Mouse (Mus musculus) heart, embryonic 14.5 days (tissue): Measurements from ENCODE around the gene Tecr. TPM values are rescaled to one million over a fixed set of nuclear protein-coding genes. Genes with fewer than 3 reads are reported as not detected.
"Not testable (repeated sequence)": the region's sequence is repeated elsewhere in the genome, so short reads cannot be mapped to it uniquely, and the experiment has no call there.

Source experiments
- ATAC-seq: fragments of 200-750 bp; cut with Nextera tagmentation; 2 replicates; pipeline ENCODE4 v1.8.0; 2017; ENCODE audit warnings: low read depth, moderate TSS enrichment; ENCODE audit not compliant: insufficient number of reproducible peaks, insufficient read depth, low FRiP score
- H3K27ac ChIP-seq, 2 experiments: fragments of 200-500 bp in 1 of 2; fragments of 300-500 bp in 1 of 2; sonication (generic) in 1 of 2; replicated peaks in 1 of 2; 2 replicates each; pipeline ENCODE4 v1.5.1; 2012 to 2014; ENCODE audit warnings: low read depth in 2 of 2, low read length in 2 of 2, control low read depth in 1 of 2, mild to moderate bottlenecking in 1 of 2, mixed read lengths in 1 of 2; ENCODE audit not compliant: control insufficient read depth in 1 of 2, insufficient read depth in 1 of 2
- H3K27me3 ChIP-seq: fragments of 300-500 bp; sonication (generic); 2 replicates; pipeline ENCODE4 v1.6.1; 2014; ENCODE audit warnings: mild to moderate bottlenecking, low read length, control low read depth; ENCODE audit not compliant: control insufficient read depth, insufficient read depth
- H3K36me3 ChIP-seq: fragments of 300-500 bp; sonication (generic); 2 replicates; pipeline ENCODE4 v1.6.1; 2014; ENCODE audit warnings: mild to moderate bottlenecking, control low read depth, low read length, mixed read lengths; ENCODE audit not compliant: control insufficient read depth, insufficient read depth
- H3K4me1 ChIP-seq, 2 experiments: fragments of 200-500 bp in 1 of 2; fragments of 300-500 bp in 1 of 2; sonication (generic) in 1 of 2; 2 replicates each; pipeline ENCODE4 v1.6.1; 2012 to 2014; ENCODE audit warnings: low read length in 2 of 2, control low read depth in 1 of 2, mixed read lengths in 1 of 2; ENCODE audit not compliant: control insufficient read depth in 2 of 2, insufficient read depth in 2 of 2
- H3K4me2 ChIP-seq: fragments of 300-500 bp; sonication (generic); 2 replicates; pipeline ENCODE4 v1.6.1; 2014; ENCODE audit warnings: mild to moderate bottlenecking, low read length
- H3K4me3 ChIP-seq, 2 experiments: fragments of 200-500 bp in 1 of 2; fragments of 300-500 bp in 1 of 2; sonication (generic) in 1 of 2; 2 replicates each; pipeline ENCODE4 v1.5.1; 2012 to 2014; ENCODE audit warnings: low read length in 2 of 2, mild to moderate bottlenecking in 2 of 2, control low read depth in 1 of 2, low read depth in 1 of 2, moderate library complexity in 1 of 2; ENCODE audit not compliant: control insufficient read depth in 1 of 2, insufficient read depth in 1 of 2
- H3K9ac ChIP-seq: fragments of 300-500 bp; sonication (generic); 2 replicates; pipeline ENCODE4 v1.6.1; 2014; ENCODE audit warnings: mild to moderate bottlenecking, low read length
- H3K9me3 ChIP-seq: fragments of 300-500 bp; sonication (generic); 2 replicates; pipeline ENCODE4 v1.6.1; 2016; ENCODE audit warnings: low read length, control low read depth; ENCODE audit not compliant: control insufficient read depth
- WGBS: fragments of 180-500 bp; shearing (Covaris S2); extraction: QIAGEN DNeasy Blood & Tissue Kit; methylation state at CpG from one replicate; pipeline ENCODE4 v1.1.7; 2014; 5-methylcytosine and 5-hydroxymethylcytosine counted together
- polyA plus RNA-seq: library from polyadenylated mRNA; unstranded; fragments of >200 nt; fragmentation: Nextera tagmentation; extraction: Ambion mirVana; gene quantifications from 2 replicates; pipeline ENCODE4 v1.2.1, GENCODE M21; 2014

The Tecr gene
- polyA plus RNA-seq, 1 experiment from 2014 or later: 507 TPM

- H3K9me3 ChIP-seq: no peaks in the 10 kb centered on the region
- no peaks in the 10 kb centered on the region for H3K27me3 ChIP-seq
- 55% methylated on average over 15 of the region's 15 CpGs for WGBS
- peak overlapping the region; percentile 36 to 98; a peak in 3 of 4 replicates for H3K27ac ChIP-seq
- peaks cover 52 to 64% of the 10 kb centered on the region in 2 experiments for H3K4me1 ChIP-seq
- H3K9ac ChIP-seq: peak overlapping the region; percentile 69
- ATAC-seq: no peak
- H3K4me2 ChIP-seq: no peak overlapping the region
- H3K36me3 ChIP-seq: peaks cover 43% of the 10 kb centered on the region
- no peak overlapping the region for H3K4me3 ChIP-seq
Observed at GRCm38 (mm10) chr8:83574631-83575315, 33.0 kb downstream of the Tecr start.

- 62% methylated on average over 18 of the region's 18 CpGs for WGBS
- peaks cover 52% of the 10 kb centered on the region for H3K36me3 ChIP-seq
Observed at GRCm38 (mm10) chr8:83573140-83573875, 34.5 kb downstream of the Tecr start.

DNA sequence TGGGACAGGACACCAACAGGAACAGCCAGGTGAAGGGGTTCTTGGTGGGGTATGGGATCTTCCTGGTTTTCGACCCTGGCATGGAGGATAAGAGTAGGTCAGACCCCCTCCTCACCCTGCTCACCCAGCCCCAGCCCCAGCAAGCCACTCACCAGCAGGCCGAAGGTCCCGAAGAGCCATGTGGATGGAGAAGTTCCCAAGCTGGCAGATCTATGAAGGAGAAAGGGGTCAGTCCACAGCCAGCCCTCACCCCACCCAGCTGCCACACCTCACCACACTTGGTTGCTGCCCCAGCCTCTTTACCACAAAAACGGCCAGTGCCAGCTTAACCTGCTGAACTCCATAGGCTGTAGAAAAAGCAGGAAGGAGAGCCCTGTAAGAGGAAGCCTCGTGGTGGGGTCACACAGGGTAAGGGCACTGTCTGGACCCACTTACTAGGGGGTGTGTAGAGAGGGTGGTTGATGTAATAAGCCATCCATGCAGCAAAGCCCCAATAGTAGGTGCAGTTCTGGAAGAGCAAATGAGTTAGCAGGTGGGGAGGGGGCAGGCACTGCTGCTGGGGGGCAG lies 35.4 kb downstream of the Tecr start:
- peaks cover 33 to 52% of the 10 kb centered on the region in 2 experiments for H3K4me1 ChIP-seq
- no peak overlapping the region for H3K4me3 ChIP-seq
- H3K36me3 ChIP-seq: peaks cover 52% of the 10 kb centered on the region
- H3K9me3 ChIP-seq: no peaks in the 10 kb centered on the region
- ATAC-seq: no peak
- no peak overlapping the region for H3K27ac ChIP-seq
- 93% methylated on average over 5 of the region's 5 CpGs for WGBS
- H3K27me3 ChIP-seq: no peaks in the 10 kb centered on the region
- no peak overlapping the region for H3K4me2 ChIP-seq
- no peak overlapping the region for H3K9ac ChIP-seq

More at GRCm38 (mm10) chr8:83573140-83573875, 34.5 kb downstream of the Tecr start:
- H3K4me3 ChIP-seq: no peak overlapping the region
- H3K27me3 ChIP-seq: no peaks in the 10 kb centered on the region
- H3K27ac ChIP-seq: peak overlapping the region in 1 of 2 experiments; percentile 98; a peak in 2 of 4 replicates
- H3K9me3 ChIP-seq: no peaks in the 10 kb centered on the region
- H3K9ac ChIP-seq: peak overlapping the region; percentile 5
- H3K4me2 ChIP-seq: no peak overlapping the region
- peak; percentile 31 for ATAC-seq
- H3K4me1 ChIP-seq: peaks cover 38 to 50% of the 10 kb centered on the region in 2 experiments

GRCm38 (mm10) chr8:83571791-83572190 lies 36.0 kb downstream of the Tecr start:
- H3K4me3 ChIP-seq: no peak overlapping the region
- WGBS: 92% methylated on average over 10 of the region's 10 CpGs

GRCm38 (mm10) chr8:83571001-83571340 lies 36.8 kb downstream of the Tecr start:
- not testable (repeated sequence) for H3K9ac ChIP-seq, H3K4me2 ChIP-seq, H3K27ac ChIP-seq, ATAC-seq, H3K27me3 ChIP-seq, H3K4me3 ChIP-seq, H3K9me3 ChIP-seq
- WGBS: 97% methylated on average over 7 of the region's 7 CpGs
- Histone ChIP-seq H3K4me1 (peaks cover 24 to 40% of the 10 kb centered on the region in 2 experiments), H3K36me3 (peaks cover 52% of the 10 kb centered on the region)

More at GRCm38 (mm10) chr8:83571791-83572190, 36.0 kb downstream of the Tecr start:
- H3K4me1 ChIP-seq: peaks cover 28 to 47% of the 10 kb centered on the region in 2 experiments
- no peak for ATAC-seq
- H3K4me2 ChIP-seq: no peak overlapping the region
- H3K27me3 ChIP-seq: no peaks in the 10 kb centered on the region
- H3K27ac ChIP-seq: no peak overlapping the region
- H3K9me3 ChIP-seq: no peaks in the 10 kb centered on the region
- peaks cover 52% of the 10 kb centered on the region for H3K36me3 ChIP-seq
- no peak overlapping the region for H3K9ac ChIP-seq

DNA sequence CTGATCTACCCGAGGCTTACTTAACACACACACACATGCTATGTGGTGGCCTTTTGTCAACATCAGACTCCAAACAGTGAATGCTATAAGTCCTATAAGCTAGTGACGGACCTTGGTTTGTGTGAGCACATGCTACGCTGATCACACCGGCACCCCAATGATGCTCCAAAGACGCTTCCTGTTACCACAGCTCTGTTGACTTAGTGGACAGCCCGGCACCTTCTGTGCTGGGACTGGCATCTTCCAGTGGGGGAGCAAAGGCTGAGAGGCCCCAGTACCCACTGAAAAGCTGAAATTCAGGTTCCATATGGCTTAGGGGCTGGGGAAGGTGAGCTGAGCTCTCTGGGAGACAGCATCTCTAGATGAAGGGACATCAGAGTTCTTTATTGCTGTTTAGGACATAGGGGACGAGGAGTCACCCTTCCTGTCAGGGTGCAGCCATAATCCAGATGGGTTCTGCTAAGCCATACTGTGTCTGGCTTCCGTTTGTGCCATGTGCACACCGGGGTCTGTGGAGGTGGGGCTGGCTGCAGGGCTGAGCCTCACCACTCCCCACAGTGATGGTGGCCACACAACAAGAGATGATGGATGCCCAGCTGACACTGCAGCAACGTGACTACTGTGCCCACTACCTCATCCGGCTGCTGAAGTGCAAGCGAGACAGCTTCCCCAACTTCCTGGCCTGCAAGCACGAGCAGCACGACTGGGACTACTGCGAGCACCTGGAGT lies 37.3 kb downstream of the Tecr start:
- peaks cover 52% of the 10 kb centered on the region for H3K36me3 ChIP-seq
- ATAC-seq: no peak
- H3K4me1 ChIP-seq: peaks cover 18 to 34% of the 10 kb centered on the region in 2 experiments
- no peak overlapping the region for H3K4me2 ChIP-seq
- no peak overlapping the region for H3K9ac ChIP-seq
- no peaks in the 10 kb centered on the region for H3K9me3 ChIP-seq
- 88% methylated on average over 15 of the region's 15 CpGs for WGBS
- H3K4me3 ChIP-seq: no peak overlapping the region
- H3K27ac ChIP-seq: no peak overlapping the region
- no peaks in the 10 kb centered on the region for H3K27me3 ChIP-seq

DNA sequence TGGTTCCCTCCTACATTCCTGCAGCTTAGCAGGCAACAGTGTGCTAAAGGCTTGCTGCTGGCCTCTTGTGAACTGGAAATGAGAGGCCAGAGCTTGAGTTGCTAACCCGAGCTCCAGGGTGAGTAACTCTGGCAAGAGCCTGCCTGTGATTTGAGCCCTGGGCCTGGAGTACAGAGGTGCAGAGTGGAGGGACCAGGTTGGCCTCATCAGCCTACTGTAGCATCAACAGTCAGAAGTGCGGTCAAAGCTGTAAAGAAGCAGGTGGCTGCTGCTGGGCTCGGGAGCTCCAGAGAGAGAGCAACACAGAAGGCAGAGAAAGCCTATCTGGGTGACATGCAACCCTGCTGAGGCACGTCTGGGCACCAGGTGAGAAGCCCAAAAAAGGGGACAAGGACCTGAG lies 38.6 kb downstream of the Tecr start:
- WGBS: 74% methylated on average over 4 of the region's 4 CpGs
- peaks cover 52% of the 10 kb centered on the region for H3K36me3 ChIP-seq
- H3K9ac ChIP-seq: no peak overlapping the region
- H3K27me3 ChIP-seq: no peaks in the 10 kb centered on the region
- no peak overlapping the region for H3K4me2 ChIP-seq
- no peak overlapping the region for H3K27ac ChIP-seq
- peaks cover 6 to 22% of the 10 kb centered on the region in 2 experiments for H3K4me1 ChIP-seq
- no peak for ATAC-seq
- H3K9me3 ChIP-seq: no peaks in the 10 kb centered on the region
- H3K4me3 ChIP-seq: no peak overlapping the region
